Mouse (Mus musculus): ENCODE data around the gene Znfx1. TPM values are rescaled to one million over a fixed set of nuclear protein-coding genes. Genes with fewer than 3 reads are reported as not detected.

Znfx1 gene
- polyA plus RNA-seq, 1 experiment from 2014 or later, result 10.2 TPM

DNA sequence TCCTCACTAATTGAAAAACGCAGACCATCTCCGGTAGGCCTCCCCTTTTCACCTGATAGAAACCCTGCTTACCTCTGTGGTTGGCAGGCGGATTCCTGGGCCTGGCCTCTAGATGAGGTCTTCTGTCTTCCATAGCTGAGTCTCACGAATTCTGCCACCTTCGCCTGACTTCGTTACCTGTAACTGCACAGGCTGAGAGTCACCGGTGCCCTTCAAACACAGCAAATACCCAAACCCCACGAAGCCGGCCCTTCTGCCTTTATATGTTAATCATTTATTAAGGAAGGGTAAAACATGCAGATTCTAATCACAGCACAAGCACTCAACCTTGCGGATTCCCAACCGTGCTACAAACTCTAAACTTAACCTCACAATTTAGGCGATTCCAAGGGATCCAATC, 2.9 kb downstream of the Znfx1 start:
- Histone ChIP-seq H3K4me1 (ENCODE audit: control insufficient read depth, insufficient read depth, low read length) (peaks cover 16% of the 10 kb centered on the region), H3K36me3 (ENCODE audit: control insufficient read depth, insufficient read depth, low read length) (peaks cover 59% of the 10 kb centered on the region), H3K9me3 (ENCODE audit: control insufficient read depth, low read length) (no peaks in the 10 kb centered on the region), H3K27ac (replicated peaks; ENCODE audit: low read depth, low read length) (no peak overlapping the region), H3K4me3 (ENCODE audit: low read depth, low read length) (no peak overlapping the region), H3K4me2 (ENCODE audit: low read depth, low read length) (no peak overlapping the region), H3K9ac (ENCODE audit: low read depth, low read length) (peak overlapping the region; percentile 89; the same call in 1 of the 2 replicates), H3K27me3 (replicated peaks; ENCODE audit: control insufficient read depth, insufficient read depth, low read length) (no peaks in the 10 kb centered on the region)
- 74% methylated on average over 12 of the region's 12 CpGs for WGBS
- no peak for DNase-seq (ENCODE audit: low spot score)
- no peak for ATAC-seq (ENCODE audit: low read depth)

GRCm38 (mm10) chr2:167059536-167059935, 3.3 kb downstream of the Znfx1 start:
- H3K4me1 ChIP-seq (ENCODE audit: control insufficient read depth, insufficient read depth, low read length), result peaks cover 16% of the 10 kb centered on the region
- H3K36me3 ChIP-seq (ENCODE audit: control insufficient read depth, insufficient read depth, low read length), result peaks cover 59% of the 10 kb centered on the region
- ATAC-seq (ENCODE audit: low read depth), result no peak
- no peaks in the 10 kb centered on the region for H3K27me3 ChIP-seq (replicated peaks; ENCODE audit: control insufficient read depth, insufficient read depth, low read length)
- no peak overlapping the region for H3K4me3 ChIP-seq (ENCODE audit: low read depth, low read length)
- H3K4me2 ChIP-seq (ENCODE audit: low read depth, low read length), result no peak overlapping the region
- H3K9me3 ChIP-seq (ENCODE audit: control insufficient read depth, low read length), result no peaks in the 10 kb centered on the region
- peak overlapping the region; percentile 89; the same call in 1 of the 2 replicates for H3K9ac ChIP-seq (ENCODE audit: low read depth, low read length)
- H3K27ac ChIP-seq (replicated peaks; ENCODE audit: low read depth, low read length), result no peak overlapping the region
- DNase-seq (ENCODE audit: low spot score), result no peak
- 54% methylated on average over 8 of the region's 8 CpGs for WGBS

GRCm38 (mm10) chr2:167058814-167059387, 3.9 kb downstream of the Znfx1 start:
- WGBS, result 64% methylated on average over 3 of the region's 3 CpGs
- Histone ChIP-seq H3K9ac (ENCODE audit: low read depth, low read length) (no peak overlapping the region), H3K27ac (replicated peaks; ENCODE audit: low read depth, low read length) (no peak overlapping the region), H3K36me3 (ENCODE audit: control insufficient read depth, insufficient read depth, low read length) (peaks cover 56% of the 10 kb centered on the region), H3K4me2 (ENCODE audit: low read depth, low read length) (no peak overlapping the region), H3K27me3 (replicated peaks; ENCODE audit: control insufficient read depth, insufficient read depth, low read length) (no peaks in the 10 kb centered on the region), H3K9me3 (ENCODE audit: control insufficient read depth, low read length) (no peaks in the 10 kb centered on the region), H3K4me3 (ENCODE audit: low read depth, low read length) (no peak overlapping the region), H3K4me1 (ENCODE audit: control insufficient read depth, insufficient read depth, low read length) (peaks cover 16% of the 10 kb centered on the region)
- DNase-seq (ENCODE audit: low spot score), result no peak
- no peak for ATAC-seq (ENCODE audit: low read depth)

GRCm38 (mm10) chr2:167058201-167058600, 4.6 kb downstream of the Znfx1 start:
- Histone ChIP-seq H3K27ac (replicated peaks; ENCODE audit: low read depth, low read length) (no peak overlapping the region), H3K4me2 (ENCODE audit: low read depth, low read length) (no peak overlapping the region), H3K27me3 (replicated peaks; ENCODE audit: control insufficient read depth, insufficient read depth, low read length) (no peaks in the 10 kb centered on the region), H3K36me3 (ENCODE audit: control insufficient read depth, insufficient read depth, low read length) (peaks cover 55% of the 10 kb centered on the region), H3K9me3 (ENCODE audit: control insufficient read depth, low read length) (no peaks in the 10 kb centered on the region), H3K4me1 (ENCODE audit: control insufficient read depth, insufficient read depth, low read length) (peaks cover 16% of the 10 kb centered on the region), H3K4me3 (ENCODE audit: low read depth, low read length) (no peak overlapping the region), H3K9ac (ENCODE audit: low read depth, low read length) (peak overlapping the region; percentile 0; the same call in 1 of the 2 replicates)
- DNase-seq (ENCODE audit: low spot score) (no peak), ATAC-seq (ENCODE audit: low read depth) (no peak)
- 45% methylated on average over 3 of the region's 3 CpGs for WGBS

- H3K9me3 ChIP-seq (ENCODE audit: control insufficient read depth, low read length), result no peaks in the 10 kb centered on the region
- 90% methylated on average over 5 of the region's 5 CpGs for WGBS
- H3K27me3 ChIP-seq (replicated peaks; ENCODE audit: control insufficient read depth, insufficient read depth, low read length), result no peaks in the 10 kb centered on the region
- no peak overlapping the region for H3K4me2 ChIP-seq (ENCODE audit: low read depth, low read length)
- H3K4me1 ChIP-seq (ENCODE audit: control insufficient read depth, insufficient read depth, low read length), result peaks cover 16% of the 10 kb centered on the region
- ATAC-seq (ENCODE audit: low read depth), result no peak
- H3K27ac ChIP-seq (replicated peaks; ENCODE audit: low read depth, low read length), result no peak overlapping the region
- no peak for DNase-seq (ENCODE audit: low spot score)
- no peak overlapping the region for H3K9ac ChIP-seq (ENCODE audit: low read depth, low read length)
- H3K36me3 ChIP-seq (ENCODE audit: control insufficient read depth, insufficient read depth, low read length), result peaks cover 62% of the 10 kb centered on the region
- no peak overlapping the region for H3K4me3 ChIP-seq (ENCODE audit: low read depth, low read length)
Observed at GRCm38 (mm10) chr2:167056942-167057323, 5.9 kb downstream of the Znfx1 start.

DNA sequence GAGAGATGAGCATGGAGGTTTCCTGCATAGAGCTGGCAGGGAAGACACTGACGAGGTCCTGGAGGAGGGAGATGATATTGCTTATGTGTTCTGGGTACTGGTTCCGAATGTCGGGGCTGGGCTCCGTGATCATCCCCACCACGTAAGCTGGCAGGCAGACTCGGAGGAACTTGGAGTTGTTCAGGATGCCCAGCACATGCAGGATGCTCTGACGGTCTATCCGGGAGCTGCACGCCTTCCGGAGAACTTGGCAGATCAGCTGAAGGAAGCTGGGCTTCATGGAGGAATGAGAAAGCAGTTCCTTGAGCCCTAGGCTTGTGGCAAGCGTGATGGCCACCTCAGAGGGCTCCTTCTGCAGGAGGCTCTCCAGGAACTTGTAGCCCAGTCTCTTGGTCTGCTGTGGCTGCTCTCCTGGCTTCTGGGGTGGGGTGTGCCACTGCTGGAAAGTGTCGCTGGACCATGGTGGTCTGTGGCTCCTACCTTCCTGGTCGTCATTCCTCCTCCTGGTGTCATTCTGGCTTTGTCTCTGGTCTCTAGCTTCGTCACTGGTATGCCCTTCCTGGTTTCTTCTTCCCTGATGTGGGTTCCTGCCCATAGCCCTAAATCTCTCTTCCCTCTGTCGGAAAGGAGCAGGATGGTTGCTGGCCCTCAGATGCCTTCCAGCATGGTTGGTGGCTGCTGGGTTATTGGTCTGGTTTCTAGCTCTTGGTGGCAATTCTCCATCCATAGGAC, 6.4 kb downstream of the Znfx1 start:
- Histone ChIP-seq H3K9me3 (ENCODE audit: control insufficient read depth, low read length) (no peaks in the 10 kb centered on the region), H3K27me3 (replicated peaks; ENCODE audit: control insufficient read depth, insufficient read depth, low read length) (no peaks in the 10 kb centered on the region), H3K4me1 (ENCODE audit: control insufficient read depth, insufficient read depth, low read length) (peaks cover 11% of the 10 kb centered on the region), H3K36me3 (ENCODE audit: control insufficient read depth, insufficient read depth, low read length) (peaks cover 68% of the 10 kb centered on the region), H3K9ac (ENCODE audit: low read depth, low read length) (no peak overlapping the region), H3K4me2 (ENCODE audit: low read depth, low read length) (no peak overlapping the region), H3K27ac (replicated peaks; ENCODE audit: low read depth, low read length) (no peak overlapping the region), H3K4me3 (ENCODE audit: low read depth, low read length) (no peak overlapping the region)
- 97% methylated on average over 15 of the region's 15 CpGs for WGBS
- DNase-seq (ENCODE audit: low spot score), result no peak
- ATAC-seq (ENCODE audit: low read depth), result no peak

GRCm38 (mm10) chr2:167055386-167055785, 7.4 kb downstream of the Znfx1 start:
- no peak for DNase-seq (ENCODE audit: low spot score)
- Histone ChIP-seq H3K9me3 (ENCODE audit: control insufficient read depth, low read length) (no peaks in the 10 kb centered on the region), H3K4me2 (ENCODE audit: low read depth, low read length) (no peak overlapping the region), H3K9ac (ENCODE audit: low read depth, low read length) (no peak overlapping the region), H3K36me3 (ENCODE audit: control insufficient read depth, insufficient read depth, low read length) (peaks cover 70% of the 10 kb centered on the region), H3K27ac (replicated peaks; ENCODE audit: low read depth, low read length) (no peak overlapping the region), H3K4me1 (ENCODE audit: control insufficient read depth, insufficient read depth, low read length) (peaks cover 1% of the 10 kb centered on the region; the same call in 1 of the 2 replicates), H3K27me3 (replicated peaks; ENCODE audit: control insufficient read depth, insufficient read depth, low read length) (no peaks in the 10 kb centered on the region), H3K4me3 (ENCODE audit: low read depth, low read length) (no peak overlapping the region)
- WGBS, result 79% methylated on average over 15 of the region's 15 CpGs
- ATAC-seq (ENCODE audit: low read depth), result no peak

DNA sequence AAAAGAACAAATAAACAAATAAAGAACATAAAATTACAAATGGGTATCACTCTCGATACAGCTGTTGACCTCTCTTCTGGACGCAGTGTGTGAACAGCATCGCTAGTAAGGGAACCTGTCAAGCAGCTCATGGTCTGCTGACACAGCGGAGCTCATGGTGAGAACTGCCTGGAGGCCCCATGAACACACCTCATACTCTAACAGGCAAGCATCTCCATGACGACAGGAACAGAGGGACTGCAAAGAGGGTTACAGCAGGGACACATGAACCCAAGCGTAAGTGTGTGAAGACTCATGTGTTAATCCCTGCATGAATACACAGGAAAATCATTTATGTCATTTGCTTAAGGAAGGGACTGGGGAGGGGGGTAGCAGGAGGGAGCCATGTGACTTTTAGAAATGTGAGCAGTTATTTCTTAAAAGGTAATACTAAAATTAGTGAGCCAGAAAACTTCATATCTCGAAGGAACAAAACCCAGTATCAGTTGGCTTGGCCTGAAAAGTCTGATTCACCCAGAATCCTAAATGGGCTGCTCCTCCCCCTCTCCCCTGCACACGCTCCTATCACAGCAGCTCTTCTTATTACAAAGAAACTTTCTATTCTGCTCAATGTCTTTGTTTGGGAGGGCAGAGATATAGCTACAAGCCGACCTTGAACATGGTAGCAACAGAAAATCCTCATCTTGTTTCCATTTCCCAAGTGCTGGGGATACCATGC, 9.5 kb downstream of the Znfx1 start:
- no peaks in the 10 kb centered on the region for H3K9me3 ChIP-seq (ENCODE audit: control insufficient read depth, low read length)
- no peak overlapping the region for H3K9ac ChIP-seq (ENCODE audit: low read depth, low read length)
- ATAC-seq (ENCODE audit: low read depth) (peak; percentile 80; the same call in 1 of the 2 replicates), DNase-seq (ENCODE audit: low spot score) (peak; percentile 57)
- H3K36me3 ChIP-seq (ENCODE audit: control insufficient read depth, insufficient read depth, low read length), result peaks cover 73% of the 10 kb centered on the region
- H3K4me3 ChIP-seq (ENCODE audit: low read depth, low read length), result no peak overlapping the region
- H3K27me3 ChIP-seq (replicated peaks; ENCODE audit: control insufficient read depth, insufficient read depth, low read length), result no peaks in the 10 kb centered on the region
- 70% methylated on average over 9 of the region's 9 CpGs for WGBS
- H3K27ac ChIP-seq (replicated peaks; ENCODE audit: low read depth, low read length), result no peak overlapping the region
- no peak overlapping the region for H3K4me2 ChIP-seq (ENCODE audit: low read depth, low read length)
- no peaks in the 10 kb centered on the region for H3K4me1 ChIP-seq (ENCODE audit: control insufficient read depth, insufficient read depth, low read length)
